Mouse (Mus musculus): ENCODE results near the gene Oaz3. TPM values are rescaled to one million over a fixed set of nuclear protein-coding genes. Genes with fewer than 3 reads are reported as not detected.
A peak's percentile ranks its signal among the peaks of the same experiment; 100 is the strongest.

Gene Oaz3
- total RNA-seq, 2 experiments from 2014 or later: not detected

- ATAC-seq (ENCODE audit: poor library complexity, severe bottlenecking): no peak
Measured at GRCm38 (mm10) chr3:94389420-94389819, 54.3 kb downstream of the Oaz3 start.

- ATAC-seq (ENCODE audit: poor library complexity, severe bottlenecking): peak; percentile 21
Measured at GRCm38 (mm10) chr3:94388047-94388446, 55.7 kb downstream of the Oaz3 start.

- ATAC-seq (ENCODE audit: poor library complexity, severe bottlenecking): no peak
Measured at GRCm38 (mm10) chr3:94387391-94387790, 56.3 kb downstream of the Oaz3 start.

- ATAC-seq (ENCODE audit: poor library complexity, severe bottlenecking): no peak
Measured at GRCm38 (mm10) chr3:94386671-94387070, 57.0 kb downstream of the Oaz3 start.

GRCm38 (mm10) chr3:94383476-94383875 lies 60.2 kb downstream of the Oaz3 start:
- ATAC-seq (ENCODE audit: poor library complexity, severe bottlenecking): no peak

Other genes with a start within 250 kb of the Oaz3 start
- gene Gm5286, start 247.2 kb downstream of the Oaz3 start, total RNA-seq (2015): not detected in 2 replicates
- not detected in 2 replicates for gene Gm5286, start 247.2 kb downstream of the Oaz3 start, total RNA-seq (2017)
- gene Gm4778, start 179.9 kb downstream of the Oaz3 start, total RNA-seq (2015): not detected in 2 replicates
- gene Gm4778, start 179.9 kb downstream of the Oaz3 start, total RNA-seq (2017): not detected in 2 replicates
- gene Them4, start 133.8 kb downstream of the Oaz3 start, total RNA-seq (2015): 2.9 and 3.5 TPM in 2 replicates
- gene Them4, start 133.8 kb downstream of the Oaz3 start, total RNA-seq (2017): 1.8 and 2.9 TPM in 2 replicates
- gene Them5, start 101.8 kb downstream of the Oaz3 start, total RNA-seq (2015): not detected in 2 replicates
- gene Them5, start 101.8 kb downstream of the Oaz3 start, total RNA-seq (2017): not detected in 2 replicates
- gene C2cd4d, start 81.5 kb downstream of the Oaz3 start, total RNA-seq (2015): not detected in 2 replicates
- gene C2cd4d, start 81.5 kb downstream of the Oaz3 start, total RNA-seq (2017): not detected in 2 replicates
- 0.16 and 0.55 TPM in 2 replicates for gene Rorc, start 71.1 kb downstream of the Oaz3 start, total RNA-seq (2015)
- 0.18 and 0.45 TPM in 2 replicates for gene Rorc, start 71.1 kb downstream of the Oaz3 start, total RNA-seq (2017)
- not detected in 2 replicates for gene Lingo4, start 45.4 kb downstream of the Oaz3 start, total RNA-seq (2015)
- not detected in 2 replicates for gene Lingo4, start 45.4 kb downstream of the Oaz3 start, total RNA-seq (2017)
- gene Tdrkh, start 30.6 kb downstream of the Oaz3 start, total RNA-seq (2015): 2.2 and 4.8 TPM in 2 replicates
- gene Tdrkh, start 30.6 kb downstream of the Oaz3 start, total RNA-seq (2017): 1.1 and 4.3 TPM in 2 replicates
- gene Mrpl9, start 597 bp downstream of the Oaz3 start, total RNA-seq (2015): 30.7 and 34.2 TPM in 2 replicates
- gene Mrpl9, start 597 bp downstream of the Oaz3 start, total RNA-seq (2017): 41.8 and 44.3 TPM in 2 replicates
- gene Celf3, start 34.4 kb upstream of the Oaz3 start, total RNA-seq (2015): not detected in 2 replicates
- not detected in 2 replicates for gene Celf3, start 34.4 kb upstream of the Oaz3 start, total RNA-seq (2017)
- 1.1 TPM in 1 of 2 replicates, not detected in the other for gene Riiad1, start 36.4 kb upstream of the Oaz3 start, total RNA-seq (2015)
- not detected in 2 replicates for gene Riiad1, start 36.4 kb upstream of the Oaz3 start, total RNA-seq (2017)
- gene Snx27, start 138.8 kb upstream of the Oaz3 start, total RNA-seq (2015): 31.3 and 35.9 TPM in 2 replicates
- gene Snx27, start 138.8 kb upstream of the Oaz3 start, total RNA-seq (2017): 33.8 and 39.8 TPM in 2 replicates
- gene Gm10972, start 199.2 kb upstream of the Oaz3 start, total RNA-seq (2015): not detected in 2 replicates
- gene Gm10972, start 199.2 kb upstream of the Oaz3 start, total RNA-seq (2017): not detected in 2 replicates
- 0.80 and 1.1 TPM in 2 replicates for gene Tuft1, start 215.0 kb upstream of the Oaz3 start, total RNA-seq (2015)
- gene Tuft1, start 215.0 kb upstream of the Oaz3 start, total RNA-seq (2017): 0.85 and 2.1 TPM in 2 replicates
- gene Selenbp2, start 249.6 kb upstream of the Oaz3 start, total RNA-seq (2015): not detected in 2 replicates
- gene Selenbp2, start 249.6 kb upstream of the Oaz3 start, total RNA-seq (2017): not detected in 2 replicates